8 mouse cellular contexts compared by ENCODE assay signal in genomic region chr11:6489691-6490503, GRCm38 (mm10). TPM values are rescaled to one million over a fixed set of nuclear protein-coding genes. Genes with fewer than 3 reads are reported as not detected.
A peak's percentile ranks its signal among the peaks of the same experiment; 100 is the strongest.
DNase-seq lines count a peak whose midpoint lies in the region; ATAC-seq and TF ChIP-seq lines count a peak whose summit lies in the region.

No protein-coding gene starts in this region.

- H3K4me2 ChIP-seq in hindbrain, embryonic 15.5 days, result no peak overlapping the region
- H3K4me2 ChIP-seq in liver, embryonic 16.5 days (ENCODE audit: low read depth, low read length), result no peak overlapping the region

- DNase-seq in heart, adult 18-20 months, result peak; percentile 33 to 34
- DNase-seq in heart, embryonic 10.5 days (ENCODE audit: low spot score), result no peak
- DNase-seq in cerebellum, adult 2 months, result peak; percentile 69 to 76
- peak; percentile 57 to 76 for DNase-seq in spleen, postnatal 4 days (ENCODE audit: low spot score in 2 of 2)
- no peak for DNase-seq in frontal cortex, postnatal 10 days (ENCODE audit: low spot score in 2 of 2)

- no peaks in the 10 kb centered on the region for H3K36me3 ChIP-seq in heart, embryonic 10.5 days
- H3K36me3 ChIP-seq in ES-Bruce4 (ENCODE audit: control insufficient read depth, insufficient read depth, low read length, poor library complexity, severe bottlenecking), result no peaks in the 10 kb centered on the region
- no peaks in the 10 kb centered on the region for H3K36me3 ChIP-seq in hindbrain, embryonic 15.5 days
- no peaks in the 10 kb centered on the region for H3K36me3 ChIP-seq in liver, embryonic 16.5 days (ENCODE audit: control insufficient read depth, insufficient read depth)

- no peaks in the 10 kb centered on the region for H3K27me3 ChIP-seq in heart, embryonic 10.5 days (ENCODE audit: insufficient read depth, poor library complexity, severe bottlenecking)
- H3K27me3 ChIP-seq in ES-Bruce4 (ENCODE audit: control insufficient read depth, insufficient read depth, low read length, poor library complexity, severe bottlenecking), result no peaks in the 10 kb centered on the region
- no peaks in the 10 kb centered on the region for H3K27me3 ChIP-seq in cerebellum, adult 2 months (ENCODE audit: control insufficient read depth, insufficient read depth, low read length)
- H3K27me3 ChIP-seq in hindbrain, embryonic 15.5 days, result no peaks in the 10 kb centered on the region
- H3K27me3 ChIP-seq in liver, embryonic 16.5 days (ENCODE audit: control insufficient read depth, insufficient read depth, low read depth, low read length), result no peaks in the 10 kb centered on the region

- TF ChIP-seq CTCF in ES-Bruce4 (IDR thresholded peaks at IDR 0.05; ENCODE audit: low read depth, low read length), result peak; percentile 95
- TF ChIP-seq CTCF in cerebellum, adult 2 months (IDR thresholded peaks at IDR 0.05; ENCODE audit: borderline replicate concordance, insufficient read depth, low read depth, low read length), result peak; percentile 84

- TF ChIP-seq POLR2A in ES-Bruce4 (IDR thresholded peaks at IDR 0.05; ENCODE audit: insufficient read depth, low read length), result no peak
- no peak for TF ChIP-seq POLR2A in cerebellum, adult 2 months (IDR thresholded peaks at IDR 0.05; ENCODE audit: borderline replicate concordance, insufficient read depth, low read length)

- H3K4me1 ChIP-seq in heart, embryonic 10.5 days, result peaks cover 14% of the 10 kb centered on the region
- peaks cover 3% of the 10 kb centered on the region for H3K4me1 ChIP-seq in ES-Bruce4 (ENCODE audit: control insufficient read depth, insufficient read depth, low read length)
- peaks cover 5% of the 10 kb centered on the region for H3K4me1 ChIP-seq in cerebellum, adult 2 months (ENCODE audit: control insufficient read depth, insufficient read depth, low read length)
- H3K4me1 ChIP-seq in hindbrain, embryonic 15.5 days (replicated peaks), result no peaks in the 10 kb centered on the region
- peaks cover 3% of the 10 kb centered on the region; the same call in 1 of the 2 replicates for H3K4me1 ChIP-seq in liver, embryonic 16.5 days (ENCODE audit: control insufficient read depth, low read depth, low read length)

- no peak overlapping the region for H3K4me3 ChIP-seq in heart, embryonic 10.5 days
- H3K4me3 ChIP-seq in ES-Bruce4 (ENCODE audit: low read depth, low read length), result no peak overlapping the region
- no peak overlapping the region for H3K4me3 ChIP-seq in cerebellum, adult 2 months (replicated peaks; ENCODE audit: insufficient read depth, low read depth, low read length)
- no peak overlapping the region for H3K4me3 ChIP-seq in hindbrain, embryonic 15.5 days
- H3K4me3 ChIP-seq in liver, embryonic 16.5 days (ENCODE audit: low read depth, low read length), result no peak overlapping the region

- no peak overlapping the region for H3K27ac ChIP-seq in heart, embryonic 10.5 days
- H3K27ac ChIP-seq in ES-Bruce4 (ENCODE audit: insufficient read depth, low read length), result peak overlapping the region; percentile 29
- H3K27ac ChIP-seq in cerebellum, adult 2 months (ENCODE audit: insufficient read depth, low read length), result no peak overlapping the region
- no peak overlapping the region for H3K27ac ChIP-seq in hindbrain, embryonic 15.5 days (replicated peaks)
- H3K27ac ChIP-seq in liver, embryonic 16.5 days (ENCODE audit: low read length), result no peak overlapping the region

- H3K9ac ChIP-seq in ES-Bruce4 (ENCODE audit: low read depth, poor library complexity, severe bottlenecking), result no peak overlapping the region
- no peak overlapping the region for H3K9ac ChIP-seq in hindbrain, embryonic 15.5 days
- no peak overlapping the region for H3K9ac ChIP-seq in liver, embryonic 16.5 days (ENCODE audit: low read depth, low read length)

- 51% methylated on average over 6 of the region's 6 CpGs for WGBS in heart, embryonic 10.5 days
- 21% methylated on average over 6 of the region's 6 CpGs for WGBS in cerebellum, adult 2 months
- WGBS in hindbrain, embryonic 15.5 days, result 46% methylated on average over 6 of the region's 6 CpGs
- WGBS in liver, embryonic 16.5 days (ENCODE audit: insufficient replicate concordance), result 35% methylated on average over 6 of the region's 6 CpGs

- ATAC-seq in hindbrain, embryonic 15.5 days (ENCODE audit: low FRiP score, low read depth), result 0 out of 2 replicates have a peak, but pooled peaks have one; percentile 23
- ATAC-seq in liver, embryonic 16.5 days (ENCODE audit: low read depth), result peak; percentile 79

- H3K9me3 ChIP-seq in heart, embryonic 10.5 days, result no peaks in the 10 kb centered on the region
- no peaks in the 10 kb centered on the region for H3K9me3 ChIP-seq in ES-Bruce4 (replicated peaks; ENCODE audit: control insufficient read depth, insufficient read depth, low read length, poor library complexity, severe bottlenecking)
- no peaks in the 10 kb centered on the region for H3K9me3 ChIP-seq in hindbrain, embryonic 15.5 days
- H3K9me3 ChIP-seq in liver, embryonic 16.5 days (replicated peaks; ENCODE audit: control insufficient read depth, low read length), result no peaks in the 10 kb centered on the region

- no peak for TF ChIP-seq EP300 in ES-Bruce4 (IDR thresholded peaks at IDR 0.05; ENCODE audit: insufficient read depth, low read depth, low read length)

RNA-seq across cellular contexts. Expression of gene Purb, which starts 14.2 kb away (rescaled TPM):
- total RNA-seq in heart, adult 18-20 months (2021), result 10 to 100 TPM; 29.5 to 31.0 TPM
- 21.0 and 24.4 TPM in 2 replicates for polyA plus RNA-seq in heart, embryonic 10.5 days (2016; fragmentation: Nextera tagmentation; extraction: Ambion mirVana)
- polyA plus RNA-seq in ES-Bruce4 (2011; ENCODE audit: insufficient read depth, insufficient read length, low read depth, missing spikeins), result 49.8 and 52.0 TPM in 2 replicates
- 76.9 and 81.9 TPM in 2 replicates for polyA plus RNA-seq in cerebellum, adult 2 months (2012; rRNA removed)
- 10.7 and 11.0 TPM in 2 replicates for polyA plus RNA-seq in hindbrain, embryonic 15.5 days (2015; fragmentation: Nextera tagmentation; extraction: Ambion mirVana)
- 7.3 TPM in 2 replicates for polyA plus RNA-seq in liver, embryonic 16.5 days (2015; fragmentation: Nextera tagmentation; extraction: Ambion mirVana)

RNA-seq across cellular contexts. Expression of gene Myo1g, which starts 30.9 kb away (rescaled TPM):
- total RNA-seq in heart, adult 18-20 months (2021), result 1 to 10 TPM; 1.6 to 2.9 TPM
- 0.69 and 1.6 TPM in 2 replicates for polyA plus RNA-seq in heart, embryonic 10.5 days (2016; fragmentation: Nextera tagmentation; extraction: Ambion mirVana)
- polyA plus RNA-seq in ES-Bruce4 (2011; ENCODE audit: insufficient read depth, insufficient read length, low read depth, missing spikeins), result 0.36 and 1.1 TPM in 2 replicates
- polyA plus RNA-seq in cerebellum, adult 2 months (2012; rRNA removed), result 0.77 and 0.86 TPM in 2 replicates
- polyA plus RNA-seq in hindbrain, embryonic 15.5 days (2015; fragmentation: Nextera tagmentation; extraction: Ambion mirVana), result 0.39 and 0.54 TPM in 2 replicates
- polyA plus RNA-seq in liver, embryonic 16.5 days (2015; fragmentation: Nextera tagmentation; extraction: Ambion mirVana), result 8.5 and 8.7 TPM in 2 replicates

RNA-seq across cellular contexts. Expression of gene H2afv, which starts 45.7 kb away (rescaled TPM):
- total RNA-seq in heart, adult 18-20 months (2021), result 10 to 100 TPM; 71.4 to 86.8 TPM
- polyA plus RNA-seq in heart, embryonic 10.5 days (2016; fragmentation: Nextera tagmentation; extraction: Ambion mirVana), result 303 and 415 TPM in 2 replicates
- 200 and 218 TPM in 2 replicates for polyA plus RNA-seq in ES-Bruce4 (2011; ENCODE audit: insufficient read depth, insufficient read length, low read depth, missing spikeins)
- polyA plus RNA-seq in cerebellum, adult 2 months (2012; rRNA removed), result 106 and 107 TPM in 2 replicates
- 259 and 323 TPM in 2 replicates for polyA plus RNA-seq in hindbrain, embryonic 15.5 days (2015; fragmentation: Nextera tagmentation; extraction: Ambion mirVana)
- 116 and 120 TPM in 2 replicates for polyA plus RNA-seq in liver, embryonic 16.5 days (2015; fragmentation: Nextera tagmentation; extraction: Ambion mirVana)

RNA-seq across cellular contexts. Expression of gene Ccm2, which starts 56.8 kb away (rescaled TPM):
- total RNA-seq in heart, adult 18-20 months (2021), result 10 to 100 TPM; 24.7 to 26.0 TPM
- 86.1 and 108 TPM in 2 replicates for polyA plus RNA-seq in heart, embryonic 10.5 days (2016; fragmentation: Nextera tagmentation; extraction: Ambion mirVana)
- polyA plus RNA-seq in ES-Bruce4 (2011; ENCODE audit: insufficient read depth, insufficient read length, low read depth, missing spikeins), result 36.5 and 38.7 TPM in 2 replicates
- polyA plus RNA-seq in cerebellum, adult 2 months (2012; rRNA removed), result 86.8 and 92.5 TPM in 2 replicates
- polyA plus RNA-seq in hindbrain, embryonic 15.5 days (2015; fragmentation: Nextera tagmentation; extraction: Ambion mirVana), result 92.2 and 95.9 TPM in 2 replicates
- polyA plus RNA-seq in liver, embryonic 16.5 days (2015; fragmentation: Nextera tagmentation; extraction: Ambion mirVana), result 34.5 and 36.0 TPM in 2 replicates

Comparison
In these comparisons a context has a peak if more than half of its experiments do, and no peak if none do; other contexts are left out.
1. DNase-seq: peak in heart, adult 18-20 months (2 of 2), cerebellum, adult 2 months (2 of 2) and spleen, postnatal 4 days (2 of 2); none in heart, embryonic 10.5 days (single experiment) and frontal cortex, postnatal 10 days (0 of 2).